Mouse (Mus musculus): ENCODE data around the gene Ccl20. TPM values are rescaled to one million over a fixed set of nuclear protein-coding genes. Genes with fewer than 3 reads are reported as not detected.

Gene Ccl20
- polyA plus RNA-seq, 1 experiment from 2014 or later: not detected

DNA sequence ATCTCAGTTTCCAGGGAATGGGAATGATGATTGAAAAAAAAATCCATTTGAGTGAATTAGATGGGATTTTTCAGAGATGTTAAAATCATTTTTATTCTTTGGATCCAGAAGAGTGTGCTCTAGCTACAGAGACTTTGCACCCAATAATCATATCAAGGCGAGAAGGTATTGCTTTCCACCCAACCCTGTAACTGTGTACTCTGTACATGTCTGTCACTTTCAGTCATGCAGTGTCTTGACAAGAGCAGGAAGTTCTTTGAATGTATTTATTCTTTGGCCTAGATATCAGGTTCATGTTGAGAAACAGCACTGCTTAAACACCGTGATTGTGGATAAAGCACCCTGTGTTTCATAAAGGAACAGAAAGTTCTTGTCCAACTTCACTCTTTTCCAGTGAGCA lies 30.0 kb downstream of the Ccl20 start:
- Histone ChIP-seq H3K4me1 (no peaks in the 10 kb centered on the region), H3K27me3 (no peaks in the 10 kb centered on the region), H3K4me3 (no peak overlapping the region), H3K9ac (no peak overlapping the region), H3K9me3 (replicated peaks) (no peaks in the 10 kb centered on the region), H3K4me2 (replicated peaks) (no peak overlapping the region), H3K27ac (no peak overlapping the region), H3K36me3 (no peaks in the 10 kb centered on the region)
- WGBS: 88% methylated on average over 2 of the region's 2 CpGs
- no peak for ATAC-seq (ENCODE audit: low FRiP score)

DNA sequence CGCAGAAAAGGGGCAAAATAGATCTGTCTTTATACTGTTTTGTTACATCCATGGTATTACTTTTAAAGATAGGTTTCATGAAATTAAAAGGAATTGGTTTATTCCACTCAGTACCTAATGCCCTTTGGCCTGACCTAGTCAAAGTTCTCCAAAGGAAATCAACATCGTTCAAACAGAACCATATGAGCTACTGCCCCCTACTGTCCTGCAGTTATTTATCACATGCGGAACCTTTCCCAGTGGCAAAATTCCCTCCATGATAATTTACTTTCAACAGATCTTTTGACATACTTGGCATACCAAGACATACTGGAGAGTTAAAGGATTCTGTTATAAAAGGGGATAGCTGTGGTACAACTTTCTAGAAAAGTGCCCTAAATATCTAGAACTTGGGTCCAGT lies 33.7 kb downstream of the Ccl20 start:
- no peak overlapping the region for H3K27ac ChIP-seq
- no peaks in the 10 kb centered on the region for H3K36me3 ChIP-seq
- no peaks in the 10 kb centered on the region for H3K9me3 ChIP-seq (replicated peaks)
- H3K4me1 ChIP-seq: no peaks in the 10 kb centered on the region
- H3K4me2 ChIP-seq (replicated peaks): no peak overlapping the region
- H3K9ac ChIP-seq: no peak overlapping the region
- ATAC-seq (ENCODE audit: low FRiP score): no peak
- H3K4me3 ChIP-seq: no peak overlapping the region
- no peaks in the 10 kb centered on the region for H3K27me3 ChIP-seq
- WGBS: 69% methylated on average over 3 of the region's 3 CpGs

DNA sequence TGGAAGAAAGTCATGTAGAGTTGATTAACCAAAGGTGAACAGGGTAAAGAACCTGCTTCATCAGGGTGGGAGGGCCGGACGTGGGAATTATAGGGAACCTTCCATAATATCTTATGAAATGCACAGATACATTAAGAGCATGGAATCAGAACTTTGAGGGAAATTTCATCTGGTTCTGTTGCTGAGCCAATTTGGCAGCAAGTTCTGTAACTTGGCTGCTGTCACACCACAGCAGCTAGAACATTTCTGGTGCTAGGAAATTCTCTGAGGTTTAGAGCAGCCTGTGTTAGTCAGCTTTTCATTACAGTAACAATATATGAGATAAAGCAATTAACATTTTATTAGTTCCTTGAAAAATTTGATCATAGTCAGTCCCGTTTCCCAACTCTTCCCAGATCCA lies 36.4 kb downstream of the Ccl20 start:
- H3K9me3 ChIP-seq (replicated peaks): no peaks in the 10 kb centered on the region
- no peak overlapping the region for H3K9ac ChIP-seq
- 93% methylated on average over 3 of the region's 3 CpGs for WGBS
- H3K4me2 ChIP-seq (replicated peaks): no peak overlapping the region
- no peaks in the 10 kb centered on the region for H3K4me1 ChIP-seq
- ATAC-seq (ENCODE audit: low FRiP score): no peak
- no peak overlapping the region for H3K4me3 ChIP-seq
- no peak overlapping the region for H3K27ac ChIP-seq
- H3K27me3 ChIP-seq: no peaks in the 10 kb centered on the region
- H3K36me3 ChIP-seq: no peaks in the 10 kb centered on the region

DNA sequence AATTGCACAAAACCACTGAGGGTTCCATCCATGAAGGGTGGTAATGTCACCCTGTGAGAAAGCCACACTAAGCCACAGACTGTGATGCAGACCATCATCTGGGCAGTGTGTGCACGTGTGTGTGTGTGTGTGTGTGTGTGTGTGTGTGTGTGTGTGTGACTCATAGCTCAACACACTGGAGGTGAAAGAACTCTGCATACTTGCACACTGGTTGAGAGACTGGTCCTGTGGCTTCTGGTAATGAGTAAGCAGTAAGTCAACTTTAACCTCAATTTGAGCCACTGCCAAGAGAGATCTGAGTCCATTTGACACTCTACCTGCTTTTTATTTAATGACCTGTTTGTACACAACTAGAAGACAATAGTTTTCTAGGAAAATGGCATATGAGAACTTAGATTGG lies 40.3 kb downstream of the Ccl20 start:
- Histone ChIP-seq H3K27me3 (no peaks in the 10 kb centered on the region), H3K4me1 (no peaks in the 10 kb centered on the region), H3K4me2 (replicated peaks) (no peak overlapping the region), H3K9me3 (replicated peaks) (no peaks in the 10 kb centered on the region), H3K9ac (no peak overlapping the region), H3K27ac (no peak overlapping the region), H3K4me3 (no peak overlapping the region), H3K36me3 (no peaks in the 10 kb centered on the region)
- 75% methylated on average over 1 of the region's 1 CpGs for WGBS
- ATAC-seq (ENCODE audit: low FRiP score): no peak

DNA sequence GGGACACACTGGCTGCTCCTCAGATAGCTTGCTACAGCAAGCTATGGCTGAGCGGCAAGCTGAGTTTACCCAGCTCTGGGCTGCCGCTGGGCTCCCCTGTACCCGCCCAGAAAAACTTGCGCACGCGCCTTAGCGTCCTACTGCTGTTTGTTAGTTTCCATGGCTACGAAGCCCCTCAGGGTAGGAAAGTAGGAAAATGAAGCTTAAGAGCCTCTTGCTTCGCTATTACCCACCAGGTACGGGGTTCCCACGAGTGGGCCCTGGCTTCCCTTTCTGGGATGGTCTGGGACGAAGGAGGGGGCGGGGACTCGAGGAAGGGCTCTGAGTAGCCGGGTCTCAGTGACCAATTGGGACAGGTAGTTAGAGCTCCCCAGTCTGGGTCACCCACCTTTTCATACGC lies 43.0 kb downstream of the Ccl20 start, which contains the start of gene Daw1:
Daw1 (plus strand) TSS at position 150 of the 400 bp plus-strand sequence.
- peak; percentile 95 for ATAC-seq (ENCODE audit: low FRiP score)
- no peaks in the 10 kb centered on the region for H3K27me3 ChIP-seq
- no peak within 1 kb of the TSS for H3K27ac ChIP-seq
- H3K4me1 ChIP-seq: no peaks in the 10 kb centered on the region
- H3K9ac ChIP-seq: peak within 1 kb of the TSS; percentile 33; the same call in 1 of the 2 replicates
- no peaks in the 10 kb centered on the region for H3K36me3 ChIP-seq
- H3K4me2 ChIP-seq (replicated peaks): peak within 1 kb of the TSS; percentile 60
- WGBS: under 1% methylated on average over 16 of the region's 16 CpGs
- peak within 1 kb of the TSS; percentile 41 for H3K4me3 ChIP-seq
- no peaks in the 10 kb centered on the region for H3K9me3 ChIP-seq (replicated peaks)

DNA sequence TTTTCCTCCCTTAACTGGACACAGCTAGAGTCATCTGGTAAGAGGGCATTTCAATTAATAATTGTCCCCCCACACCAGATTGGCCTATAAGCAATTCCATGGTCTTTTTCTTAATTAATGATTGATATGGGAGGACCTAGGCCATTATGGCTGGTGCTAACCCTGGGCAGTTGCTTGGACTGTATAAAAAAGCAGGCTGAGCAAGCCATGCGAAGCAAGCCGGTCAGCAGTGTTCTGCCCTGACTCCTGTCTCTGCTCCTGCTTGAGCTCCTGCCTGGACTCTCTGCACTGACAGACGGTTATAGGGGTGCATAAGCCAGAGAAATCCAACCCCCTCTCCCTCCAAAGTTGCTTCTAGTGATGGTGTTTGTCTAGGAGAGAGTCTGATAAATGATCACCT lies 45.1 kb downstream of the Ccl20 start:
- WGBS: 79% methylated on average over 3 of the region's 3 CpGs
- no peak overlapping the region for H3K4me2 ChIP-seq (replicated peaks)
- no peak overlapping the region for H3K27ac ChIP-seq
- no peak overlapping the region for H3K9ac ChIP-seq
- H3K27me3 ChIP-seq: no peaks in the 10 kb centered on the region
- no peaks in the 10 kb centered on the region for H3K36me3 ChIP-seq
- H3K4me3 ChIP-seq: no peak overlapping the region
- H3K9me3 ChIP-seq (replicated peaks): no peaks in the 10 kb centered on the region
- no peaks in the 10 kb centered on the region for H3K4me1 ChIP-seq
- ATAC-seq (ENCODE audit: low FRiP score): no peak

DNA sequence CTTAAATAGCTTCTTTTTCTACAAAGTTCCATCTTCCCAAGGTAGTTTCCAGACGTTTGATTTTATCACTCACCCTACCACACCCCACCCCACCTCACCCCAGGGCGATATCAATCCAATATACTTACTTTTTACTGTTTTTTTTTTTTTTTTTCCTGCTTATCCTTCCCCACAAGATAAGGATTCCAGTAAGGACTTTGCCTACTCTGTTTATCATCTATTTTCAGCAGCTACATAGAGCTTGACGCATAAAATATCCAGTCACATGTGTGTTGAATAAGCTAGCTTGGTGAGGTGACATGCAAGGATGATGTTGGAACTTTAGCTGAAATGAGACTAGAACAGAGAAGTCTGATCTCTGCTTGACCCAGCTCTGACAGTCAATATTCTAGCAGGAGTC lies 47.5 kb downstream of the Ccl20 start:
- Histone ChIP-seq H3K36me3 (no peaks in the 10 kb centered on the region), H3K4me3 (no peak overlapping the region), H3K27ac (no peak overlapping the region), H3K27me3 (no peaks in the 10 kb centered on the region), H3K4me1 (no peaks in the 10 kb centered on the region), H3K9me3 (replicated peaks) (no peaks in the 10 kb centered on the region), H3K9ac (no peak overlapping the region), H3K4me2 (replicated peaks) (no peak overlapping the region)
- no peak for ATAC-seq (ENCODE audit: low FRiP score)
- 81% methylated on average over 3 of the region's 3 CpGs for WGBS

Other genes with a start within 250 kb of the Ccl20 start
- gene A030005L19Rik, start 203.4 kb upstream of the Ccl20 start, polyA plus RNA-seq (2016; fragmentation: Nextera tagmentation; extraction: Ambion mirVana): 0.54 and 0.60 TPM in 2 replicates
- not detected in 2 replicates for gene A030014E15Rik, start 191.8 kb upstream of the Ccl20 start, polyA plus RNA-seq (2016; fragmentation: Nextera tagmentation; extraction: Ambion mirVana)
- not detected in 2 replicates for gene Gm6217, start 185.4 kb upstream of the Ccl20 start, polyA plus RNA-seq (2016; fragmentation: Nextera tagmentation; extraction: Ambion mirVana)
- gene A030003K21Rik, start 173.4 kb upstream of the Ccl20 start, polyA plus RNA-seq (2016; fragmentation: Nextera tagmentation; extraction: Ambion mirVana): not detected in 2 replicates
- gene Gm7544, start 160.8 kb upstream of the Ccl20 start, polyA plus RNA-seq (2016; fragmentation: Nextera tagmentation; extraction: Ambion mirVana): not detected in 2 replicates
- gene Gm47955, start 156.5 kb upstream of the Ccl20 start, polyA plus RNA-seq (2016; fragmentation: Nextera tagmentation; extraction: Ambion mirVana): not detected in 2 replicates
- gene Gm47959, start 116.2 kb upstream of the Ccl20 start, polyA plus RNA-seq (2016; fragmentation: Nextera tagmentation; extraction: Ambion mirVana): not detected in 2 replicates
- 0.26 and 0.77 TPM in 2 replicates for gene Slc19a3, start 78.3 kb upstream of the Ccl20 start, polyA plus RNA-seq (2016; fragmentation: Nextera tagmentation; extraction: Ambion mirVana)
- gene Krtap28-10, start 74.3 kb upstream of the Ccl20 start, polyA plus RNA-seq (2016; fragmentation: Nextera tagmentation; extraction: Ambion mirVana): not detected in 2 replicates
- not detected in 2 replicates for gene Gm47969, start 71.8 kb upstream of the Ccl20 start, polyA plus RNA-seq (2016; fragmentation: Nextera tagmentation; extraction: Ambion mirVana)
- not detected in 2 replicates for gene A030005K14Rik, start 57.4 kb upstream of the Ccl20 start, polyA plus RNA-seq (2016; fragmentation: Nextera tagmentation; extraction: Ambion mirVana)
- gene Krtap28-13, start 55.8 kb upstream of the Ccl20 start, polyA plus RNA-seq (2016; fragmentation: Nextera tagmentation; extraction: Ambion mirVana): not detected in 2 replicates
- 0.72 and 0.95 TPM in 2 replicates for gene Daw1, start 43.0 kb downstream of the Ccl20 start, polyA plus RNA-seq (2016; fragmentation: Nextera tagmentation; extraction: Ambion mirVana)

Measured in hindbrain, embryonic 12.5 days (tissue).